Mouse (Mus musculus) adrenal gland, postnatal 10 days (tissue): ENCODE measurements around the gene Erc2. TPM values are rescaled to one million over a fixed set of nuclear protein-coding genes. Genes with fewer than 3 reads are reported as not detected.

Experiments used
- DNase-seq: peaks from one replicate; pipeline ENCODE4 v3.0.0; 2021; ENCODE audit warnings: mixed read lengths
- total RNA-seq, 2 experiments: library from RNA; stranded (reverse); gene quantifications; 2 replicates each; pipeline ENCODE4 v1.2.3; 2021

Erc2 gene
- total RNA-seq, 2 experiments from 2014 or later = 5.0 to 9.3 TPM

DNA sequence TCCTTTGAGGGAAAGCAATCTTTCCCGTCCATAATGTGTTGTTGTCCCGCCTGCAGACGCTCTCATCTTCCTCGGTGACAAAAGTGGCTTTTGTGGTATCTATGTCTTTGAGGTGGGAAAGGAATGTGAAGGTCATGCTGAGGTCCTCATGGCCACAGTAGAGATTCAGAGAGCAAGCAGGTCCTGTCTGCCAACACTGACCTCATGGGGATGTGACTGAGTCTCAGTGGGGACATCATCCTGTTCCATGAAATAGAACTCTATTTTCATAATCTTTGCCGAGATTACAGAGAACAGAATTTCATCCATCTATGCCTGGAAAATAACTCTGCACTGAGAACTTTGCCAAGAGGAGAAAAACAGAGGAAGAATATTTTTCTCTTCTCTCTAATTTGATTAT, 324.0 kb downstream of the Erc2 start:
- no peak for DNase-seq

DNA sequence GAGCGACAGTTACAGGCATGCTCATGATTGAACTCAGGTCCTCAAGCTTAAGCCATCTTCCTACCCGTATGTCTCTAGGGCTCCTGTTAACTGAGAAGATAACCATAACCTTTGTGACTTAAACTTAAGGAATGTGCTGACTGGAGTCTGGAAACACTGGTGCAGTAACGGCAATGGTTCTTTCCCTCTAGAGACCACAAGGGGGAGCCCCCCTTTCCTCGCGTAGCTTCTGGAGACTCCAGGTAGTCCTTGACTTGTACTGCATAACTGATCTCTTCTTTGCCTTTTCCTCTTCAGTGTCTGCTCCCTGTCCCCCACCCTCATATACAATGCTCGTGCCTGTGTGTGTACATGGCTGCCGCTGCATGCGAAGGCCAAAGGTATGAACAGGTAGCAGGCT, 326.2 kb downstream of the Erc2 start:
- no peak for DNase-seq

DNA sequence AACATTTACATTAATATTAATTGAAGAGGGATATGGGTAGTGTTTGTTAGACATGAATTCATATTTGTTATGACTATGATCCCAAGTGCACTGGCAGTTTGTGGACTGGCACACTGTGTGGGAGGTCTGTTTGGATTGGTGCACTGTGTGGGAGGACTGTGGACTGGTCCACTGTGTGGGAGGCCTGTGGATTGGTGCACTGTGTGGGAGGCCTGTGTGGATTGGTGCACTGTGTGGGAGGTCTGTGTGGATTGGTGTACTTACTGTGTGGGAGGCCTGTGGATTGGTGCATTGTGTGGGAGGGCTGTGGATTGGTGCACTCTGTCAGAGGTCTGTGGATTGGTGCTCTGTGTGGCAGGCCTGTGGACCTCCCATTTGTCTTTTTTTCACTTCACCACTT, 331.6 kb downstream of the Erc2 start:
- DNase-seq = no peak

DNA sequence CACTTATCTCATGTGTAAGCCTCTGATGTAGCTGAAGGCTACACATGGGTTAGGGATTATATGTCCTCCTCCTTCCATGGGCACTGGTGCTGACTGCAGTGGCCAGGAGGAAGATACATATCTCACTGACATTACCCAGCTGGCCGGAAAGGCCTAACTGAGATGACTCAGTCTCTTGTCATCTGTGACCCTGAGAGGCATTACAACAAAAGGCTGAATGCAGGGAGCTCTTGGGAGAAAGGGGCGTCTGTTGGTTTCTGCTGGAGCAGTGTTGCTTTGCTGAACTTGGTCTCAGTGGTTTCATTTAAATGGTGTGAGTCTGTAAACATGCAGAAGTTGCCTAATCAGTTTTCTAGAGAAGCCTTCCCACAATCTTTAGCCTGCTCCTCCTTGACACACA, 334.6 kb downstream of the Erc2 start:
- peak; percentile 42 for DNase-seq

DNA sequence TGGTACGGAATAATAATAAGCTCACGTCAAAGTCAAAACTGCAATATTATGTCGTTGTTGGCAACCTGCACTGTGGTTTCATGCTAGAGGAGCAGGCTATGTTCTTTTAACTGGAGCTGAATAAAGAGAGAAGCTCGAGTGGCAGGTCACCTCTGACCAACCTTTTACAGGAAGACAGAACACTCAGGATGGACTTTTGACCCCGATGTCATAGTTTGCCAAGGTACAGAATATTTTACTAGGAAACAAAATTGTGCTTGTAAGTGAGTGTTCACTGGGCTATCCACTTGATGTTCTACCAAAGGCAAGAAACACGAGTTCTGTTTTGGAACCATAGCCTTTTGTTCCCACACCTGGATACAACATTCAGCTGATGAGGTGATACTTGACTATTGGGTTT, 351.5 kb downstream of the Erc2 start:
- DNase-seq = no peak

DNA sequence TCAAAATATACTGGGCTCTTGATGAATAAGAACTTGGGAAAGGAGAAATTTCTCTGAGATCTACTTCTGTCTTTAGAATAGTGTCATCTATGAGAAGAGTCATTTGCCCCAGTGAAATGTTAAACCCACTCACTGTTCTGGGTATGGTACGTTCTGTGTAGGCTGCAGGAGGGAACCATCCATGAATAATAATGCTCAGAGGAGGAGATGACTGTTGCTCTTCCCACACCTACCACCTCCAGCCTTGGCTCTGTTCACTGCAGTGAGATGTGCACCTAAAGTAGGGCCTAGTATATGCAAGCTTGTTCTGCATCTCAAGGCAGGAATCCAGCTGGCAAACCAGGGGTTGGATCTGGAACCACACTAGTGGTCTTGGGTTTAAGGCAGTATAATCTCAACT, 353.4 kb downstream of the Erc2 start:
- DNase-seq = no peak

DNA sequence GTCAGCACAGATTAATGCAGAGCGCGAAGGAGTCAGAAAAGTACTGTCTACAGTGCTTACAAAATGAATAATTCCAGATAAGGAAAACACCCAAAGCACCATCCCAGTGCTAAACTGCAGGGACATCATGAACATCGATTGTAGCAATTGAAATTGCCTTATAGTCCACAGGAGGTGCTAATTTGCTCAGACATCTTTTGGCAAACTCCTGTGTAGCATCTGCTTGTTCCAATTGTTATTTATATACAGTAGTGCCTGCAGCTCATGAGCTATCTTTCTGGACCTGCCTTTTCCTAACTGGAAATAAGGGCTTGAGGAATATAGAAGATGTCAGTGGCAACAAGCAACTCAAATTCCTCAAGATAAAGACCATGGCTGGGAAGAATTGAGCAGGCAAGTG, 362.5 kb downstream of the Erc2 start:
- no peak for DNase-seq

DNA sequence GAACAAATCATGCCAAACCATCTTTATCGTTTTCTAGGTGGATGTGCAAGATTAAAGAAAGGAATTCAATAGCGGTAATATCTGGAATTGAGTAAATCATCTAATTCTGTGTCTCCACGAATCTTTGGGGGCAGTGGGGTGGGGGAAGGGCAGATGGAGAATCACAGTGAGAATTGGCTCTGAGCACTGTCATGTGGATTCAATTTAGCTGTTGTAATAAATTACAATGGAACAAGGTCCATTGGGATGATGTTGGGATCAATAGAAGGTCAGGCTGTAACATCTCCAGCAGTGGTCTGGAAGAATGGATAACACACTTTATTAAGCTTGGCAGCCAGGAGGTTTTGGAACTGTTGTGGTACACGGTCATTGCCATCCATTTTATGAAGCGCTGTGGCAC, 363.0 kb downstream of the Erc2 start:
- no peak for DNase-seq

DNA sequence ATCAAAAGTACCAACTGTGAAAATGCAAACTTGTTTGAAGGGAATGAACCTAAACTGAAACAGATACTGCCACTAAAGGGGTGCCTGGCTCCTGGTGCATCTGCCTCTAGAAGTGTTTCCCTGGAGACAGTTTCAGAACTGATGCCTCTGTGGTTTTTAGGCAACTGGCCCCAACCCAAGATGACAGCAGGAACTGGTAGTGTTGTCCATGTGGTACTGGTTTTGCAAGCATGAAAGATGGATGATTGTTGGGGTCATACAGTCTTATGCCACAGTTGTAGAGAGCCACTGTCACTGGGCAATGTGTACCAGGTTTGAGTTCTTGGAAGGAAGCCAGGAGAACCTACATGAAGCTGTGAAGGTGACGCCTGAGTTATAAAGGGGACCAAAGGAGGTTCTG, 365.2 kb downstream of the Erc2 start:
- DNase-seq = no peak

DNA sequence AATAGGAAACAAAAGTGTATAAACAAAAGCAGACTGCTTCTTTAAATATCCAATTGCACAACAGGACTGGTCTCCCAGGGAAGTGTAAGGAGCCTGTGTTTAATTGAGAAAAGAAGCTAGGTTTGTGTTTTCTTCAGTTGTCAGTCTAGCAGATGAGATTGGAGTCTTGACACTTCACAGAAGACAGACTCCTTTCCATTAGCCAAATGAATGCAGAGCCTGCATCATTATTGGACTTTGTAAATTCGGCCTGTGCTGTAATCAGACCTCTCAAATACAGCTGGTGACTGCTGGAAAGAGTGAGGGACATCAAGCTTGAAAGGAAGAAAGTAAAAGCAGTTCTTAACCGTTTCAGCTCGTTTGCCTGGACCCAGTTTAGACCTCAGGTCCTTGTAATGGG, 376.3 kb downstream of the Erc2 start:
- no peak for DNase-seq

DNA sequence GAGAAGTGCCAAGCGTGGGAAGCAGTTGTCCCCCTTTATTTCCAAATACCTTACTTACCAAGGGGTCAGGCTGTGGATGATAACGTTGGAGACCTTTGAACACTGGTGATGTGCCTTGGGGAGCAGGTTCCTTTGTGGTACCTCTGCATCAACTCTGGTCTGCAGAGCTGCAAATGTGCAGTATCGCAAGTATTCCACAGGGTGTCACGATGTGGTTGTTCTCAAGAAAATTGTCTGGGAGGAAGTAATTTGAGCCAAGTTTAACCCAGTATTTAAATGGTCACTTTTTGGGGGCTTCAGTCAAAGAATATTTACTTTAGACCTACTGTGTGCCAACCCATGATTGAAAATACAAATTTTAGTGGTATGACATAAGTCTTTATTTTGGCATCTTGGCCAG, 381.8 kb downstream of the Erc2 start:
- DNase-seq = peak; percentile 9

DNA sequence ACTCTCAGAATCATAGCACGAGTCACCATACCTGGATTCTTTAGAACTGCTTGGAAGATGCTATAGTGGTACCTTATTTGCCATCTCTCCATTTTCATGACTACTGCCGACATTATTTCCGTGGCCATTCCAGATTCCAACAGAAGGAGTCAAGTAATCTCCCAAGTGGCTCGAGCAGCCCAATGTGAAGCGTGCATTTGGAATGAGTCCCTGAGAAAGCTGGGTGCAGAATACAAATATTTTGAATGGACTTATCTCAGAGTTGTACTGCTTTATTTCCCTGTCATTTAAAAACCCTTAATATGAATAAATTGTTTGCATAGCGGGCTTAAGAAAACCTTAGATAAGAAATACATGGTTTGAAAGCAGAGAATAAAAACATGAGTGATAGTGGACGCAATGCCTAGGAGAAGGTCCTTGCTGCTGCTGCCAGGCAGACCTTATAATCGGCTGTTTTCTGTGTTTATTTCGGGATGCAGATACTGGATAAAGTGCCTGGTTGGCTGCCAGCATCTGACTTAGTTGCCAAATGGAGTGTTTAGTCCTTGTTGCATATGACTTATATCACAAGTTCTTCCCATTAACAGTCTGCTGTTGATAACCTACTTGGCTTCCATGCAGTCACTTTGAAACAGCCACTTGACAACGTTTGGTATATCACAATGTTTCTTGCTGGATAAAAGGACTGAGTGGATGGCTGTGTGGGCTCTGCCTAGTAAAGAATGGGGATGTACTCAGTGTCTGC, 388.5 kb downstream of the Erc2 start:
- DNase-seq = no peak

DNA sequence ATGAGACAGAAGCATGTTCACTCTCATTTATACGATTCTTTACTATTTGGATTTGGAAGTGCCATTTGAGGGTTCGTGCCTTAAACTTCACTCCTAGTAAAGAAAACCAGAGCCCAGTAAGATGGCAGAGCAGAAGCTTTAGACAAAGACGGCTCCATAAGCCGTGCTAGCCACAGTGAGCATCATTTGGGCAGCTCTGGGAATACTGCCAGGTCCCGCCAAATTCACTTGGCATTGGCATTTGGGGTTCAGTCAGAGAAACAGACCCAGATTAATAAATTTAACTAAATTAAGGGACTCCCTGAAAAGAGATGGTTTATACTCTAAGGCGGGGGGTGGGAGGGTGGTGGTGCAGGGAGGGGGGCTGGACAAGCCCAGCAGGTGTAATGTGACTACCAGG, 401.0 kb downstream of the Erc2 start:
- peak; percentile 10 for DNase-seq

DNA sequence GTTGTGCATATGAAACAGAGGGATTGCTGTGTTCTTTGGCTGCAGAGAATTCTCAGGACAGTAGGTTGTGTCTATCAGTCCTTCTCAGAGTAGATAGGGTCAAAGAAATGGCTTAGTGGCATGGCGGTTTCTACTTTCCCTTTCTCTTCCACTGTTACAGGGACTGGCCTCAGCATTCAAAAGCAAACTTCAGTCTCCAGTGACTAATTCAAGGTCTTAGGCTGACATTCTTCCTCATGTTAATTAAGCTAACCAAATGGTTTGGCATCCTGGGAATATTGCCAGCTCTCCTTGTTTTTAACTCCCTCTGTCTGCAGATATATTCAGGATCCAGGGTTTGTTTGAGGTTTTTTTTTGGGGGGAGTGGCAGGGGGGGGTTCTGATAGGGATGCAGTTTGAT, 408.6 kb downstream of the Erc2 start:
- DNase-seq = peak; percentile 26

DNA sequence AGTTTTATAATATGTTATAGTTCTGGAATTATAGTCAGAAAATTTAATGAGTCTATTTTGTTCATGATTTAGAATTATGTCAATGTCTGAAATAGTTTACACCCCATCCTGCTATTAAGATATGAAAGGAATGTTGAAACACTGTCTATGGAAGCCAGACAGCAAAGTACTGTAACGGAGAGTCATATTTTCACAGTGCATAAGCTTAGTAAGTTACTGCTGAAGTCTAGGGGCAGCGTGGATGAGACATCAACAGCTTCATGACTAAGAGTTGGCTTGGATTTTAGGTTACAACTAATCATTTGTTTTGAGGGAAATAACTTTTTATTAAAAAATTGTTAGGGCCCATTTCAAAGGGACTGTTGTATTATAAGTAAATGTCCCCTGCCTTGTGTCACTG, 412.8 kb downstream of the Erc2 start:
- no peak for DNase-seq

DNA sequence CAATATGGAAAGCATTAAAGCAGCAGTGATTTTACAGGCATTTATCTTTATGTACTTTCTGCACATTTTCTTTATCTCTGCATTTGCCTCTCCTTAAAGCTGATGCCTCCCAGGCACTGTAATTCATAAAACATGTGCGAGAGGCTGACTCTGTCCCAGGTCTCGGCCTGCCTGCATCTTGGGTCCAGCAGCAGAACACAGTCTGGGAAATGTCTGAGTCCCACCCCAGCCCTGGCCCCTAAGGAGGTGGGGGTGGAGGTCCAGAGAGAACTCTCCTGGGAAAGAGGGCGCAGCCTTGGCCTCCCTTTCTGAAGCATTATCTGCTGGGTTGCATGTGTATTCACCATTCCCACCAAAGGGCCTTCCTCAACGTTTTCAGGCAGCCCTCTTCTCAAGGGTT, 420.9 kb downstream of the Erc2 start:
- no peak for DNase-seq

DNA sequence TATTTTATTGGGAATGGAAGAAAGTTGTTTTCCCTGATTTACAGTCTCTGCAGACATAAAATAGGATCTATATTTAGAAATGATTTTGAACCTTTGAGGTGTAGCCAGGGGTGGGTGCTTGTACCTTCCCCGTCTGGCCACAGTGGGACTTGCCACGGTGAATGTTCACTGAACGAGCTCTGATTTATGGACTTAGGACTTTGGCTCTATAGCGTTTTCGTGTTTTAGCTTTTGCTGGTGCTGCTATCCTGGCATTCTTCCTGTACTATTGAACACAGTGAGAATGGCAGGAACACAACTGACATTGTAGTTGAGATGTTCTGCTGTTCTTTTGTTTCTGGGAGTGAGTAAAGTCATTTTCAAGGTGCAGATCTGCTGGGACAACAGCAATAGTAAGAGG, 429.4 kb downstream of the Erc2 start:
- DNase-seq = no peak

DNA sequence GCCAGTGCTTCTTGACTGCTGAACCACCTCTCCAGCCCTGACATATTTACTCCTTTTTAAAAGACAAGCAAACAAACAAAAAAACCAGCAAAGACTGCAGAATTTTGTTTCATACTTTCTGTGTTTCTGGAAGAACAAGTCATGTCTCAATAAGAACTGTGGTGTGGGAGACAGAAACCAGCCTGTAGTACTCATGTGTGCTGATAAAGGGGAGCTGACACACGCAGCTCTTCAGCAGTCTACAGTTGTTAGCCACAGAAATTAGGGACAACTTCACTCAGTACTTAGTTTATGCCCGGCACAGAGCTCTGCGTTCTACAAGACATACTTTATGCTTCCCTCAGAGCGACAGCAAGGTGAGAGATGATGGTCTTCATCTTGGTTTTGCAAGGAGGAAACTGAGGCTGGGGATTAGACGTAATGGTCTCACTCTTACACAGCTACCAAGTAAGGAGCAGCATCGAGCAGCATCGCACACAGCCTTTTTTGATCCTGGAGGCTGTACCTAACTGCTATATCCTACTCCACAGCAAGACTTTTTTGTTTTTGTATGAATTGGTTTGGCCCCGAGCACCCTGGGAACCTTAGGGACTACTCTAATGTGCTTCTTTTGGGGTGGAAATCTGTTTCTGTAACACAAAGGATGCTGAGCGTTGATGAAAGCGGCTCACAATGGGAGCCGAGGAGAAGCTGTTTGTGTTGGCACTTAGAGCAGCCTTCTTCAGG, 435.1 kb downstream of the Erc2 start:
- DNase-seq = no peak

DNA sequence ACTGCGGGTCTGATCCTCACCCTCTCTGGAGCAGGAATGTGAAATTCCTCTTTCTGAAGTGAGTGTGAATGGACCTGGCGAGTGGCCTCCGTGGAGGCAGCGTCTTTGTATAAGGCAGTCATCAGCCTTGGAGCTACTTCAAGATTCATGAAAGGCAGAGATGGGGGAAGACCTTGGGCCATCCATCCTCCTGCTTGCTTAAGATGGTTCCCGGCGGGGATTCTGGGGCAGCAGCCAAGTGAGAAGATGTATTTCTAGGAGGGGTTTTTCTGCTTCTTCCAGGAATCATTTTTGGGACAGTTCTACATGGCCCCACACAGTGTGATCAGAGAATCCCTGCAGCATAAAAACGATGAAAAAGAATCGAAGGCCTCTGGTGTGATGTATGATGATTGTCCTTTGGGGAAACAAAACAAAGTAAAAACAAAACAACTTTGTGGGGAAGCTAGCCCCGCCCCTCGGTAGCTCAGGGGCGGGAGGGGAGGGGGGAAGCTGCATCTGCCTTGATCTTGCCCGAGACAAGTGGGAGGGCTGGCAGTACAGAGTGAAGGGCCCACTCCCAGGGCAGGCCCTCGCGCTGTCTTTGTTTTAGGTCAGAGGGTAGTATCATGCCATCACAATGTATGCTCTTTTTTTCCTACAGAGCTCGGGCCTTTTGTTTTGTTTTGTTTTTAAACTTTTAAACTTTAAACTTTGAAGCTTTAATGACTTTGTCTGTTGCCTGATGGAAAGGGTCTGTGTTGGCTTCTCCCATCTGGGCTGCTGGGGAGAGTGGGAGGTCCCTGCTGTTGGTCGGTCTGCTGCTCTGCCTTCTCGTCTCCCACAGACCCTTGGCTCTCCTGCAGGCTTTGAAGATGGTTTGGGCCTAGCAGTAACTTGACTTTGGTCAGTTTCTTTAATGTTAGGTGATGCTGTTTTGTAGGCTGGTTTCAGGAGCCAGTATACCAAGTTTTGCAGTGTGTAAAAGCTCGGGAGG, 435.9 kb downstream of the Erc2 start:
- peak; percentile 26 for DNase-seq

DNA sequence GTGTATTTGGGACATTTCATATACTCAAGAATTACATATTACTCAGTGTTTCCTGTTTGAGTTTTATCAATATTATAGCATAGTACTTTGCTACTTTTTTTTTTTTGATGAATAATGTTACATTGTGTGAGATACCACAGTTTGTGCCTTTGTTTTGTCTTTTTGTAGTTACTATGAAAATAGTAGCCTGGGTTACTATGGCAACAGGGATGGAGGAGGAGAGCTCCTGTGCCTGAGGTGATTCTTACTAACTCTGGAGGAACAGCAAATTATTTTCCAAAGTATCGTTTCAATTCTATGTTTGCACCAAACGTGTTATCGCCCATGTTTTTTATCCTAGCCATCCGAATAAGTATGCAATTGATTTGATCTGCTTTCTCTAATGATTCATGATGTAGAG, 438.7 kb downstream of the Erc2 start:
- DNase-seq = no peak

DNA sequence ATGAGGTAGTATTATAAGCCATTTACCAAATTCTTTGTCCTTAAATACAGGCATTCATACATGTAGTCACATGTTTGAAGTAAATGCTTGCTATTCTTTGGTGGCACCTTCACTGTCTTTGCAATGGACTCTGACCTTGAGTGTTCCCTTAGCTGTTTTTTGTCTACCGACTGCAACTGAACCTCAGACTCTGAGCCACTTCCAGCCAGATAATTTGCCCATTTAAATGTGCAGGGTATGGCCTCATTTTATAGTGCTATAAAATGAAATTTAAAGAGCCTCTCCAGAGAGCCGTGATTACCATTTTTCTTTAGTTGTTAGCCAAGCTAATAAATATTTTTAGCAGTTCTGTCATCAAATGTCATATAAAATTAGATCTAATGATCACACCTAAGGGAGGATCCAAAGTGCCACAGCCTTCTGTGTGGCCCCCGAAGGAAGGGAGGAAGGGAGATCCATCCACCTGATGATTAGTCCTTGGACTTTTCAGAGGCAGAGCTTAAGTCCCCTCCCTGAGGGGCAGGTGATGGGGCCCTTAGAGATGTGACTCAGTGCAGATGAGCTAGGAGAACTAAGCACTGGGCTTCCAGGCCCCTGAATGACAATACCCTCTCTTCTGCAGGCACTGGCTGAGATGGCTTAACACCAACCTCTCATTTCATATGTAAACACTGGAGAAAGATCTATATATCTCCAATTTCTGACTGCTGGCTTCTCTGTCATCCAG, 439.6 kb downstream of the Erc2 start:
- DNase-seq = no peak

DNA sequence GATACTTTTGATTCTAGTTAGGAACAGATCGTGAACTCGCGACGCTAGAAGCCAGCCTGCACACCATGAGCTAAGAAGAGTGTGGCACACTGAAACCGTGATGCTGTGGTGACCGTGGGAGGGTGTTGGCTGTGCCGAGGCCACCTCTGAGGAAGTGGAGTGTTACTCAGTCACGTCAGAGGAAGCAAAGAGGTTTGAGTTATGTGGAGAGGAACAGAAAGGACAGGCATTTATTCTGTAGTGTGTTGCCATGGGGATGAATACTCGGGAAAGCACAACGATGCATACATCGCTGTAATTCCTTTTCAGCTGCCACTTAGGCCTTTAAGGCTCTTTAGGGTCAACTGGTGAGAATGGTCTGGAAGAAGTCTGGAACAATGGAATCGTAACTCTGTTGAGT, 445.8 kb downstream of the Erc2 start:
- no peak for DNase-seq
